Mouse (Mus musculus): ENCODE results near the gene AI413582. TPM values are rescaled to one million over a fixed set of nuclear protein-coding genes. Genes with fewer than 3 reads are reported as not detected.

AI413582 gene
- total RNA-seq, 4 experiments from 2014 or later = 61.5 to 87.6 (median 74.4) TPM

DNA sequence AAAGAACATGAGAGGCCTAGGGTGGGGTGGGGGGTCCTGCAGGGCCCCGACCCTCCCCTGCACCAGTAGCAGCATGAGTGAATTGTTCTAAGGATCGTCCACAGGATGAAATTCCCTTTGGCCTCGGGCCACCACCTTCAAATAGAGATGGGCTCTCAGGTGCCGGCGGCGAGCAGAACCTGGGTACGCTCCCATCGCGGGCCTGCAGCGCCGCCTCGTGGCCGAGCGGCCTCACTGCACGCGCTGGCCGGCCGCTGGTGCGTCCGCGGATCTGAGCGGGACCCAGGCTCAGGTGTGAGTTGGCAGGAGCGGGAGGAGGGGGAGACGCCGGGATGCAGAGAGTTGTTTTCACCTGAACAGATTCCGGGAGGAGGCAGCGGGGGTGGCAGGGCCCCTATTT lies 45.0 kb downstream of the AI413582 start:
- no peak for DNase-seq (ENCODE audit: low spot score in 2 of 2)

DNA sequence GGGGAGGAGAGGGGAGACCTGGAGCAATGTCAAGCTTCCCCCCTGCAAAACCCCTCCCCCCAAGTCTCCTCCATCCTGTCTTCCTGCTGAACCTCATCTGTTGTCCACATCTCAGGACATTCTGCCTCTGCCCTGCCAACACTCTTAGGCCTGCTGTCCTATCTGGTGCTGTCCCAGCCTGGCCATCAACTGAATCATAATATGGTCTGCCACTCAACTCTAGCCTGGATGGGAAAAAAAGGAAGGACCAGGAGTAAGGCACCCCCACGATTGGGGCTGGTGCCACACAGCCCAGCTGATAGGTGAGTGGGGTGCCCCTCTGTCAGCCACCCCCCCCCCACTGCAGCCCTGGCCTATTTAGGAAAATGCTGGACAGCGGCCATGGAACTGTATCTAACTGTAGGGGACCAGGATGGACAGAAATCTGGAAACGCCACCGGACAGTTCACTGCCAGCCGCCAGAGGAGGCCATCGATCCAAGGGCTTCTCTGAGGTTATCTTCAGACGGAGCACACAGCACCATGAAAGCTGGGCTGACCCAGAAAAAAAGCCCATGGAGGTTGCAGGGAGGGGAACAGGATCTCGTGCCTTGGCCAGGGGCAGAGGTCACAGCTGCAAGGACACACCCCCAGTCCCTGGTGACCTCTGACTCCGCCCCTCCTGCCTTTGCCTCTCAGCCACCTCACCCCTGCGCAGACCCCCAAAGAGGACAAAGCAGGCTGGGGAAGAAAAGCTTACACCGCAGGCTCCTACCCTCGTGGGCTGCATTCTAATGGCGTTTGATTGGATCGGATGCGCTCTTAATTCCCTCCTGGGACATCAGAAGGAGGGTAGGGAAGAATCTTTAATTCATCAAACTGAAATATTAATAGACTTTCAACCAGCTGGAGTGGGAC lies 46.6 kb downstream of the AI413582 start:
- no peak for DNase-seq (ENCODE audit: low spot score in 2 of 2)

DNA sequence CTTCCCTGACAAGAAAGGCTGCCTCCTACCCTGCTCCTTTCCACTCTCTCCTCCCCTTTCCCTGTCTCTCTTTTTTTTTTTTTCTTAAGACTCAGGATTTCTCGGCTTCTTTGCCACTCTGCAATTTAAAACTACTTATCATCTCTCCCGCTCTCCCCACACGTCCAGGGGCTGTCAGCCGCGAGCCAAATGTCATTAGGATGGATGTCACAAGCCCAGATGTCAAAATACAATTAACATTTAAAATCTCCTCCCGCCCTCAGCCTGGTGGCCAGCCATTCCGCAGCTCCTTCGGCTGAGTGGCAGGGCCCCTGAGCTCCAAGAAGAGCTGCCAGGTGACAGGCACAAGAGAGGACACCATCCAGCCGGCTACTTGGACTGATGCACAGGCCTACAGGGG lies 47.3 kb downstream of the AI413582 start:
- no peak for DNase-seq (ENCODE audit: low spot score in 2 of 2)

DNA sequence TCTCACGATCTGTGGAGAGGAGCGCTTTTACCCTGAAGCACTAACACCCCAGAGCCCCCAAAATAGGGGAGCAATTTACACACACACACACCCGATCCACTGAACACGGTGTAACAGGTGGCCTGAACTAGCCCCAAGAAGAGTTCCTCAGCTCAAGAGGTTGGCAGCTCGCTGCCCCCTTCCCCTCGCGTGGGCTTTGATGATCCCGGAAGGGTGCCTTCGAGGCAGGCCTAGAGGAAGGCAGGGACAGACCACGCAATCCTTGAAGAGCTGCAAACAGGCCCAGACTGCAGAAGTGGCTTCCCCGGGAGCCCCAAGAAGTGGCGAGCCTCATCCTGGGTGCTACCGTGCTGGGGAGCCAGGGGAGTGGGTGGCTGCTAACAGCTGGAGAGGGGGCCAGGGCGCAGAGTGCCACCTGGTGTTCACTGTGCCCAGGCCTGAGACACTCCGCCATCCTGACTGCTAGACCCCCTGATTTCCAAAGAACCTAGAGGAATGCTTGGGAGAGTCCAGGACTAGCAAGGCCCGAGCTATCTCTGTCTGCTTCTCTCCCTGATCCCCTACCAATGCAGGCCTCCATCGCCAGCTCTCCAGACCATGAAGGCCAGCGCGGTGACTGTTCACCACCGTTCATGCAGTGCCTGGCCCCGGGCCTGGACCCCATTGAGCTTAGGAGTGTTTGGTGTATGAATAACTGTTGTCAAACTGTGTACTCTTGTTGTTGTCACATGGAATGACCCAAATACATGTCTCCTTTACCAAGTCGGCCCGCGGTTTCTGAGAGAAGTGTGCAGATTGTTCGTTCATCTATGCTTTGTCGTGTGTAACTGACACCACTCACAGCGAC lies 51.4 kb downstream of the AI413582 start:
- no peak for DNase-seq (ENCODE audit: low spot score in 2 of 2)

Other genes with a start within 250 kb of the AI413582 start
- gene Grm4, start 44.4 kb downstream of the AI413582 start, total RNA-seq (2022) = 10 to 100 TPM; 28.5 to 39.0 (median 32.3) TPM
- gene Hmga1, start 9.3 kb downstream of the AI413582 start, total RNA-seq (2022) = 10 to 100 TPM; 43.7 to 50.0 (median 47.5) TPM
- gene Nudt3, start 57.7 kb upstream of the AI413582 start, total RNA-seq (2022) = 100 to 1,000 TPM; 583 to 634 (median 585) TPM
- gene RPS10-NUDT3, start 69.5 kb upstream of the AI413582 start, total RNA-seq (2022) = 1 to 10 TPM in 1 of 4 experiments, not detected in 3; 2.0 TPM
- gene Rps10, start 70.9 kb upstream of the AI413582 start, total RNA-seq (2022) = 100 to 1,000 TPM; 424 to 529 (median 492) TPM
- gene Pacsin1, start 89.8 kb upstream of the AI413582 start, total RNA-seq (2022) = 100 to 1,000 TPM; 377 to 404 (median 391) TPM
- gene Spdef, start 163.2 kb upstream of the AI413582 start, total RNA-seq (2022) = 1 to 10 TPM in 1 of 4 experiments, under 1 TPM in 3; 0.35 to 1.4 (median 0.50) TPM

Data from left cerebral cortex, adult 8-10 months (tissue).